Mouse (Mus musculus): ENCODE data around the gene Ccno. TPM values are rescaled to one million over a fixed set of nuclear protein-coding genes. Genes with fewer than 3 reads are reported as not detected.

Ccno gene
- polyA plus RNA-seq, 1 experiment from 2014 or later, result 0.12 TPM

DNA sequence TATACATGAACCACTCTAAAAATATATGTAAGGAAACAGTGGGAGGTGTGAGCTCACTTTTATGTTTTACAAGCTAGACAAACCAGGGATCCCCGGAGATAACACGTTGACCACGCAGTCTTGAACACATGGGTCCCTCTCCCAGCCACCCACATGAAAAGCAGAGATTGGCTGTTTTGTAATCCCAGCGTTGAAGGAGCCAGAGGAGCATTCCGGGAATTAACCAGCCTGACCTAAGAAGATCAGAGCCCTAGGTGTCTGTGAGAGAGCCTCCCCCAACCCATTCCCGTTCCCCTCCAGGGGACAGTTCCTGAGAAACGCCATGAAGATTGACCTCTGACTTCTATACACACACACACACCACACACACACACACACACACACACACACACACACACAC, 43.7 kb downstream of the Ccno start:
- POLR2A ChIA-PET, result no interaction called here
- DNase-seq (ENCODE audit: low read depth, low spot score) (no peak), ATAC-seq (no peak)
- TF ChIP-seq CTCF (IDR thresholded peaks at IDR 0.05), result no peak
- peaks cover 19% of the 10 kb centered on the region for H3K27me3 ChIP-seq
- CTCF ChIA-PET, result no interaction called here
- in situ Hi-C loops (cut with MboI; ENCODE audit: low pct_unique_long_range_greater_than_20kb), result no loop called here

- in situ Hi-C loops (cut with MboI; ENCODE audit: low pct_unique_long_range_greater_than_20kb), result no loop called here
- no peak for TF ChIP-seq CTCF (IDR thresholded peaks at IDR 0.05)
- H3K27me3 ChIP-seq, result peaks cover 15% of the 10 kb centered on the region
- no peak for DNase-seq (ENCODE audit: low read depth, low spot score)
- POLR2A ChIA-PET, result interaction anchor here (0.6 to 0.7 kb wide), 2 partner anchors 14 to 404 kb away, joined by 3 read pairs; no protein-coding TSS in a partner anchor
- CTCF ChIA-PET, result no interaction called here
- no peak for ATAC-seq
Measured at GRCm38 (mm10) chr13:113031792-113032571, 44.4 kb downstream of the Ccno start.

- ChIA-PET CTCF (interaction anchor here (0.7 kb wide), 1 partner anchor 108 kb away, joined by 3 read pairs; no protein-coding TSS in a partner anchor), POLR2A (no interaction called here)
- in situ Hi-C loops (cut with MboI; ENCODE audit: low pct_unique_long_range_greater_than_20kb), result no loop called here
Measured at GRCm38 (mm10) chr13:113032831-113033230, 45.2 kb downstream of the Ccno start.

GRCm38 (mm10) chr13:113034271-113034886, 46.8 kb downstream of the Ccno start:
- no peak for ATAC-seq
- DNase-seq (ENCODE audit: low read depth, low spot score), result no peak
- POLR2A ChIA-PET, result interaction anchor here (0.6 to 0.7 kb wide), 2 partner anchors 54 to 373 kb away, joined by 3 to 4 read pairs; no protein-coding TSS in a partner anchor
- in situ Hi-C loops (cut with MboI; ENCODE audit: low pct_unique_long_range_greater_than_20kb), result no loop called here
- H3K27me3 ChIP-seq, result peaks cover 5% of the 10 kb centered on the region
- no peak for TF ChIP-seq CTCF (IDR thresholded peaks at IDR 0.05)
- CTCF ChIA-PET, result interaction anchor here (3.1 kb wide), 1 partner anchor 107 kb away, joined by 9 read pairs; the partner anchor contains the start of genes Dhx29 and Mtrex

More at GRCm38 (mm10) chr13:113032831-113033230, 45.2 kb downstream of the Ccno start:
- H3K27me3 ChIP-seq, result peaks cover 15% of the 10 kb centered on the region
- no peak for TF ChIP-seq CTCF (IDR thresholded peaks at IDR 0.05)
- ATAC-seq (no peak), DNase-seq (ENCODE audit: low read depth, low spot score) (no peak)

DNA sequence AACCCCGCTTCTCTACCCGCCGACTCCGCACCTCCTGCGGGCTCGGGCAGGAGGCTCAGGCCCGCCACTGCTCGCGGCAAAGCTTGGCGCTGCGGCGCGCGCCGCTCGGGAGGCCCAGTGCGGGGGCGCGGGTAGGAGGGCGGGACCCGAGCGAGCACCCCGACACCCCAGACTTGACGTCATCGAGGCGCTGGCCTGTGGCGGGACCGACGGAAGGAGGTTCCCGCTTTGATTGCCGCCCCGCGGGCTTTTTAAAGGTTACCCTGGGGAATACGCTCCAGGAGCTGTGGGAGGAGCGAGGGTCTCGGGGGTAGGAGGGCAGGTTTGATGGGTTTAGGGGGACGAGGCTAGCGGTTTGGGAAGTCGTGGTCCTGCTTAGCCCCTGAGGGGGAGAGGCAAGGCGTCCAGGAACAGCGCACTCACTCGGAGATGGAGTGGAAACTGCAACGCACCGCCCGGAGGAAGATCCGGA, 47.4 kb downstream of the Ccno start, which contains the start of gene Cdc20b:
Cdc20b (plus strand) TSS at position 162 of the 472 bp plus-strand sequence.
- no peak for TF ChIP-seq CTCF (IDR thresholded peaks at IDR 0.05)
- DNase-seq (ENCODE audit: low read depth, low spot score), result no peak
- CTCF ChIA-PET, result interaction anchor here (3.1 kb wide), 1 partner anchor 107 kb away, joined by 9 read pairs; the partner anchor contains the start of genes Dhx29 and Mtrex
- POLR2A ChIA-PET, result no interaction called here
- in situ Hi-C loops (cut with MboI; ENCODE audit: low pct_unique_long_range_greater_than_20kb), result loop anchor here (5.0 kb wide), 3 partner anchors 48 to 363 kb away; partner anchors contain the start of genes Ccno, Dhx29 and Mtrex
- peaks cover 2% of the 10 kb centered on the region for H3K27me3 ChIP-seq
- peak; percentile 37 for ATAC-seq

DNA sequence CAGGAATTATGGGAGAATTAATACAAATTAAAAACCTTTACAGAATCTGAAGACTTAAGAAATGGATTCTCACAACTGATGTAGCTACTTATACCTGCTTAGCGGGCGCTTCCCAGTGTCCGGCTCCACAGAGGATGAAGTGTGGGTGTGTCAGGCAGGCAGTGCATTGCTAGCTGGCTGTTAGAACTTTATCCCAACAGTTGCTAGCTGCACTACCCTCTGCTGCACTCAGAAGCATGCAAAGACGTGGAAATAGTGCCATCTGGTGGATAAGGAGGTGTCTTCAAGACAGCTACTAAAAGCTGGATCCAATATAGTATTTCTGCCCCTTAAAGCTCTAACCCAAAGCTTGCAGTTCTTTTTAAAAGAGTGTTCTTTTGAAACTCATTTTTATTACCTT, 48.2 kb downstream of the Ccno start:
- no peaks in the 10 kb centered on the region for H3K27me3 ChIP-seq
- POLR2A ChIA-PET, result no interaction called here
- in situ Hi-C loops (cut with MboI; ENCODE audit: low pct_unique_long_range_greater_than_20kb), result loop anchor here (5.0 kb wide), 3 partner anchors 49 to 364 kb away; partner anchors contain the start of genes Ccno, Dhx29 and Mtrex
- ATAC-seq (peak; percentile 85), DNase-seq (ENCODE audit: low read depth, low spot score) (peak; percentile 51)
- CTCF ChIA-PET, result interaction anchor here (0.6 to 3.3 kb wide), 15 partner anchors 11 to 362 kb away, joined by 3 to 25 read pairs (median 4); partner anchors contain the start of genes Dhx29, Gpx8 and Mtrex
- TF ChIP-seq CTCF (IDR thresholded peaks at IDR 0.05), result peak; percentile 86

Other genes starting within 250 kb of the Ccno start
- gene Plpp1, start 187.0 kb upstream of the Ccno start, polyA plus RNA-seq (2021), result 27.3 TPM
- gene Mtrex, start 60.4 kb upstream of the Ccno start, polyA plus RNA-seq (2021), result 49.8 TPM
- gene Dhx29, start 60.3 kb upstream of the Ccno start, polyA plus RNA-seq (2021), result 15.9 TPM
- 0.03 TPM for gene Mcidas, start 6.0 kb downstream of the Ccno start, polyA plus RNA-seq (2021)
- not detected for gene Cdc20b, start 47.3 kb downstream of the Ccno start, polyA plus RNA-seq (2021)
- 105 TPM for gene Gpx8, start 58.6 kb downstream of the Ccno start, polyA plus RNA-seq (2021)
- gene Gzma, start 113.2 kb downstream of the Ccno start, polyA plus RNA-seq (2021), result not detected
- not detected for gene Esm1, start 221.9 kb downstream of the Ccno start, polyA plus RNA-seq (2021)
- gene Gzmk, start 238.1 kb downstream of the Ccno start, polyA plus RNA-seq (2021), result not detected